Mouse (Mus musculus): ENCODE data around the gene Tyms.

Tyms gene

DNA sequence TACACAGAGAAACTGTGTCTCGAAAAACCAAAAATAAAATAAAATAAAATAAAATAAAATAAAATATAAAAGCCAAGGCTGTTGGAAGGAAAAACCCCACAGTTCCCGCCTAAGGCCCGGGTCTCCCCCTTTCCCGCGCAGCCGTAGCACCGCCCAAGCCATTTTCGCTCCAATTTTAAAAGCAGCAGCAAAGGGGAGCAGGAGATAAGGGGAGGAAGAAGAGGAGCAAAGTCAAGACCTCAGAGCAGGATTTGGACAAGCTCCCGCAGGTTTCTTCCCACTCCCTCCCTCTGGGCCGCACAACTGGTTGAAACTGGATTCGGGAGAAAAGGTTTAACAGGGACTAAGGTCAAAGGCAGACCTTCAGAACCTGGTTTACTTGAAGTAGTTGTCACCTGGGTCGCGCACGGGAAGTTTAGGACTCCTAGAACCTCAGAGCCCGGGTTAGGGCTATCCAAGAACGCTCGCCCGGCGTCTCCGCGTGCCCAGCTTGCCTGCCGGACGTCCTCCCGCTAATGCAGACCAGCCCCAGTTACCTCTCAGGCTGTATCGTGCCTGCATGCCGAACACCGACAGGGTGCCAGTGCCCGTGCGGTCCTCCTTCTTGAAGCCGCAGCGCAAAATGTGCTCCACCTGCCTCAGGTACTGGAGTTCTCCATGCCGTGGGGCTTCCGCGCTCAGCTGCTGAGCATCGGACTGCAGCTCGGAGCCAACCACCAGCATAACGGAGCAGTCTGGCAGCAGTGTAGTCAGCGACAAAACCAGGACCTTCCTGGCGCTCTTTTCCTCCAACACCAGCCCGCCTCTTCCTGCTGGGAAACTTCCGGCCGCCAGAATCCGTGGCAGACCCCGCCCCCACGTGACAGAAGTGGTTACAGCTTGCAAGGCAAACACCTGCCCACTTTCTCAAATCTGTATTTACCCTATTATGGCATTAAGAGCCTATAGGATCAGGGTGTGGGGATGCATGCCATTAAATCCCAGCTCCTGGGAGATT, at the start of gene Tyms:
TSS of gene Tyms (minus strand) at position 793 of the 997 bp plus-strand sequence.
- no peaks in the 10 kb centered on the region for H3K36me3 ChIP-seq (ENCODE audit: control insufficient read depth, insufficient read depth, low read length, poor library complexity, severe bottlenecking)
- DNase-seq (ENCODE audit: low read depth, low spot score), result peak; percentile 44
- H3K27me3 ChIP-seq (ENCODE audit: control insufficient read depth, insufficient read depth, low read length, poor library complexity, severe bottlenecking), result no peaks in the 10 kb centered on the region

DNA sequence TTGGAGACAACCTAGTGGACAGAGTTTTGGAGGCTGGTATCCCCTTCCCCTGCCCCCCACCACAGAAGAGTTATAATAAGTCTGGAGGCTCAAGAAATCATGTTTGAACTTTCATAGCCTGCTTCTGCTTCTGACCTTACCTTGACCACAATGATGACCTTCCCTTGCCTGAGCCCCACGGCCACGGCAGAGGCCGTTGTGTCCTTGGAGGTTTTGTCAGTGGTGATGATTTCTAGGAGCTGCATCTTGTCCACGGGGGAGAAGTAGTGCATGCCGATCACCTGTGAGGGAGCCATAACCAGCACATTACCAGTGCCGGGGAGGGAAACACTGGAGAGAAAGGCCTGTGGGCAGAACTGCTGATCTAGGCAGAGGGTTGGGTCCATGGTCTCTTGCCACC, 49.1 kb upstream of the Tyms start:
- peaks cover 8% of the 10 kb centered on the region for H3K36me3 ChIP-seq (ENCODE audit: control insufficient read depth, insufficient read depth, low read length, poor library complexity, severe bottlenecking)
- no peak for DNase-seq (ENCODE audit: low read depth, low spot score)
- no peaks in the 10 kb centered on the region for H3K27me3 ChIP-seq (ENCODE audit: control insufficient read depth, insufficient read depth, low read length, poor library complexity, severe bottlenecking)

DNA sequence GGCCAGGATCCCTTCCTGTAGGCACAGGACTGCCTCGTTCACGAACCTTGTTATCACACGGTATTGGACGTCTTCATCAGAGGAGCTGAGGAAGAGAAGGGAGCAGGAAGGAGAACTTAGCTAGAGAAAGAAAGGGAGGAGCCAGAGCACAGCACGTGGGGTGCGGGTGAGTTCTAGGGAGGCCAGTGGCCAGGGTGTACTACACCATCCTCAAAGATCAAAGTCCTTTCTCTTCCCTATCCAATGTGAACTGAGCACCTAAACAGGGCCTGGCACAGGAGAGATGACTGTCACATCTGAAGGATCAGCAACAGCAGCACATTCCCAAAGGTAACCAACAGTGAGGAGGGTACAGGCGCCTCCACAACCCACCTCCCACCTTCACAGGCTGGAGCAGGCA, 46.7 kb upstream of the Tyms start:
- DNase-seq (ENCODE audit: low read depth, low spot score), result no peak
- Histone ChIP-seq H3K27me3 (ENCODE audit: control insufficient read depth, insufficient read depth, low read length, poor library complexity, severe bottlenecking) (no peaks in the 10 kb centered on the region), H3K36me3 (ENCODE audit: control insufficient read depth, insufficient read depth, low read length, poor library complexity, severe bottlenecking) (peaks cover 8% of the 10 kb centered on the region)

DNA sequence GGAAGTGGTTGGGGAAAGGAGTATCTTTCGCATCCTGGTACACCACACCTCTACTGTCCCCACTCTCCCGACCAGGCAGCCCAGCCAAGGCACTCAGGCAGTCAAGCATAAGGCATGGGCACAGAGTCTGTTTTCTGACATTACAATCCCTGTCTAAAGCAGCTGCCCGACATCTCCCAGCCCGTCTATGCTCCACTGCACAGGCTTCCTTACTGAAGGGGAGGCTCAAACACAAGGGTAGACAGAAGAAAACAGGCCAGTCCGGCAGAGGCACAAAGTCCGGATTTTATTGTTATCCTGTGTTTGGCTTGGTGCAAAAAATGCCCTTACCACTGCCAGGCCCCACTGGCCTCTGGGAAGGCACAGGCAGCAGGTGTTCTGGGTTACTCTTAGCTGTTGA, 45.7 kb upstream of the Tyms start:
- Histone ChIP-seq H3K27me3 (ENCODE audit: control insufficient read depth, insufficient read depth, low read length, poor library complexity, severe bottlenecking) (no peaks in the 10 kb centered on the region), H3K36me3 (ENCODE audit: control insufficient read depth, insufficient read depth, low read length, poor library complexity, severe bottlenecking) (peaks cover 5% of the 10 kb centered on the region)
- no peak for DNase-seq (ENCODE audit: low read depth, low spot score)

DNA sequence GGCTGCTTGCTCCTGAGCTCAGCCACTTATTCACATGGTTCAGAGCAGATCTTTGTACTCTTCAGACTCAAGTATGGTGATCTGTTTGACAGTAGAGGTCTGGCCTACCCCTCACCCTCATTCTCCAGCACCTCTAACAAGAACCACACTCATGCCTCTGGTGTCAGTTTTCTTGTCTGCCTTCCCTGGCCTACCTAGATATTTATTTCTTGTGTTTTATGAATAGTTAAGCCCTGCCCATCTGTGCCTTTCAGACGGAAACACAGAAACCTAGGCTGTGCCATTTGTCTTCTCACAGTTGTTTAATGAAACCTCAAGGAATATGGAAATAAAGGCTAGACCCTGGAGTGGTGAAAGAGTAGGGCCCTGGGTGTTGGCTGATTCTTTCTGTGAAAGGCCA, 44.6 kb upstream of the Tyms start:
- Histone ChIP-seq H3K27me3 (ENCODE audit: control insufficient read depth, insufficient read depth, low read length, poor library complexity, severe bottlenecking) (no peaks in the 10 kb centered on the region), H3K36me3 (ENCODE audit: control insufficient read depth, insufficient read depth, low read length, poor library complexity, severe bottlenecking) (peaks cover 4% of the 10 kb centered on the region)
- no peak for DNase-seq (ENCODE audit: low read depth, low spot score)

DNA sequence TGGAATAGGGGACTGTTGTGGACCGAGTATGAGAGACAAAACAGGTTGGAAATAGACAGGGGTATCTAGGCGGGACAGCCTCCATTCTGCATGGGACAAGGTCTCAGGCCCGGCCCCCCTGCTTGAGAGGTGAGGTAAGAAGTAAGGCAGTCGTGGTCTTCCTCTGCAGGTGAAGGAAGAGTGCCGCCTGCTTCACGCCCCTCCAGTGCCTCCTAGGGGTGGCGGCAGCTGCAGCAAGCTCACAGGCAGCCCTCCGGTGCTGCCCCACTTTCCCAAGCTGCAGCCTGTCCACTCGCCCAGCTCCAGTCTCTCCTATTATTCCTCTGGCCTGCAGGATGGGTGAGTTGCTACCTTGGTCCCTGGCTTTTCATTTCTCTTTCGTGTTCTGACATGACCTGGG, 42.3 kb upstream of the Tyms start:
- no peak for DNase-seq (ENCODE audit: low read depth, low spot score)
- peaks cover 4% of the 10 kb centered on the region for H3K36me3 ChIP-seq (ENCODE audit: control insufficient read depth, insufficient read depth, low read length, poor library complexity, severe bottlenecking)
- no peaks in the 10 kb centered on the region for H3K27me3 ChIP-seq (ENCODE audit: control insufficient read depth, insufficient read depth, low read length, poor library complexity, severe bottlenecking)

DNA sequence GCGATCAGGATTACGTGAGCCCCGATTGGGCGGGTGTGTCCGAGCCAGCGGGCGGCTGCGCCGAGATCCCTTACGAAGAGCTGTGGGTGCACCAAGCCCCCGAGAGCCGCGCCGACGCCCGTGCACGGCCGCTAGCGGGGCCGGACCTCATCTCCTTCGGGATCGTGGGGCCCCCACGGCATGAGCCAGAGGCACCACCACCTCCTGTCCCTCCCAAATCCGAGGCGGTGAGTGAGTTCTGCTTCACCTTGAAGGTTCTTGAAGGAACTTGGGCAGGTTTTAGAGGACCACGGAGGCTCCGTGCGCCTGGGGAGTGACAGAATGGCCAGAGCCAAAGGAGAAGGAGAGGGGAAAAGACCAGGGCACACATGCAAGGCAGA, 41.3 kb upstream of the Tyms start:
- Histone ChIP-seq H3K36me3 (ENCODE audit: control insufficient read depth, insufficient read depth, low read length, poor library complexity, severe bottlenecking) (no peaks in the 10 kb centered on the region; the same call in none of the 2 replicates), H3K27me3 (ENCODE audit: control insufficient read depth, insufficient read depth, low read length, poor library complexity, severe bottlenecking) (no peaks in the 10 kb centered on the region)
- DNase-seq (ENCODE audit: low read depth, low spot score), result no peak

DNA sequence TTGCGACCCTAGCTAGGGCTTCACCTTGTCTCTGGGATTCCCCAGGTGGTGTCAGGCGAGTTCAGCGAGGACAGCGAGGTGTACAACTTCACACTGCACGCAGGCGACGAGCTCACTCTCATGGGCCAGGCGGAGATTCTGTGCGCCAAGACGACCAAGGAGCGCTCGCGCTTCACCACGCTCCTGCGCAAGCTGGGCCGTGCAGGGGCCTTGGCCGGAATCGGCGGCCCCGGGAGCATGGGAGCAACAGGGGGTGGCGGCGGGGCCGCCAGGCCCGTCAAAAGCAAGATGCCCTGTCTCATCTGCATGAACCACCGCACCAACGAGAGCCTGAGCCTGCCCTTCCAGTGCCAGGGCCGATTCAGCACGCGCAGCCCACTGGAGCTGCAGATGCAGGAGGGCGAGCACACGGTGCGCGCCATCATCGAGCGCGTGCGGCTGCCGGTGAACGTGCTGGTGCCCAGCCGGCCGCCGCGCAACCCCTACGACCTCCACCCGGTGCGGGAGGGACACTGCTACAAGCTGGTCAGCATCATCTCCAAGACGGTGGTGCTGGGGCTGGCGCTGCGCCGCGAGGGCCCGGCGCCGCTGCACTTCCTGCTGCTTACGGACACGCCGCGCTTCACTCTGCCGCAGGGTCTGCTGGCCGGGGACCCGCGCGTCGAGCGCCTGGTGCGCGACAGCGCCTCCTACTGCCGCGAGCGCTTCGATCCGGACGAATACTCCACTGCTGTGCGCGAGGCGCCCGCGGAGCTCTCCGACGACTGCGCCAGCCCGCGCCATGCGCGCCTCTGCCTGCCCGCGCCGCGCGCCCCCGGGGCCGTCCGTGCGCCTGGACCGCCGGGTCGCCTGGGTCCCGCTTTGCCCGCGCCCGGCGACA, 40.7 kb upstream of the Tyms start:
- H3K27me3 ChIP-seq (ENCODE audit: control insufficient read depth, insufficient read depth, low read length, poor library complexity, severe bottlenecking), result no peaks in the 10 kb centered on the region
- H3K36me3 ChIP-seq (ENCODE audit: control insufficient read depth, insufficient read depth, low read length, poor library complexity, severe bottlenecking), result no peaks in the 10 kb centered on the region; the same call in none of the 2 replicates
- DNase-seq (ENCODE audit: low read depth, low spot score), result peak; percentile 70

DNA sequence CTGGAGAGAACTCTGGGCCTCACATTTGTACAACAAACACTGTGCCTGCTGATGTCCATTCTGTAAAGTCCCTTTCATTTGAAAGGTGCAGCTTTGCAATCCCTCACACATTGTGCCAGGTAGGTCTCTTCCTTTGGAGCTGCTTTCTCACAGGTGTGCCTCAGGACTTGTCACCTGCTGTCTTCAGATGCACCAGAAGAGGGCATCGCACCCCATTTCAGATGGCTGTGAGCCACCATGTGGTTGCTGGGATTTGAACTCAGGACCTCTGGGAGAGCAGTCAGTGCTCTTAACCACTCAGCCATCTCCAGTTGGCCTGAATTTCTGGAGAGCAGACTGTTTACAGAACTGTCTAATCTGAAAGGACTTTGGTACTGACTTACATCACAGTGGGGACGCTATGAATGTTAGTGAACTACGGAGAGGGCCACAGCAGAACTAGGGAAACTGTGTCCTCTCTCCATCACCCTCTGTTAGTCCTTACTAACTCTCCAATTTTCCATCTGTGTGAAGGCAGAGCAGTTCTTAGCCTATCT, 39.2 kb upstream of the Tyms start:
- H3K27me3 ChIP-seq (ENCODE audit: control insufficient read depth, insufficient read depth, low read length, poor library complexity, severe bottlenecking), result no peaks in the 10 kb centered on the region
- H3K36me3 ChIP-seq (ENCODE audit: control insufficient read depth, insufficient read depth, low read length, poor library complexity, severe bottlenecking), result no peaks in the 10 kb centered on the region
- DNase-seq (ENCODE audit: low read depth, low spot score), result peak; percentile 16

DNA sequence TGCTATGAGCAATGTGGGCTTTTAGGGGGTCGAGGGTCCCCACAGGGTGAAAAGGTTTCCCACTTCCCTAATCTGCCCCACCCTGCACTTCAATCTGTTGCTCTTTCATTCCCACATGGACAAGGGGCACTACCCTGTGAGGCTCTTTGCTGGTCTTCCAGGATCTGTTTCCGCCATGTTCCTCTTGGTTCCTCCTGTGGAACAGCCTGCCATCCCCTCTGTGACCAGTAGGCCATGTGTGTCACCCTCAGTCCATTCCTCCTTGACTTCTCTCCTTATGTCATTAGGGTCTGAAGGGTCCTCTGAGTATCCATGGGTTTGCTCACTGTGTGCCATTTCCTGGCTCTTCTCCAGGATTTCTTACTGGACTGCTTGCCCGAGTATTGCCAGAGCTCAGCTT, 38.4 kb upstream of the Tyms start:
- no peak for DNase-seq (ENCODE audit: low read depth, low spot score)
- H3K27me3 ChIP-seq (ENCODE audit: control insufficient read depth, insufficient read depth, low read length, poor library complexity, severe bottlenecking), result no peaks in the 10 kb centered on the region
- no peaks in the 10 kb centered on the region for H3K36me3 ChIP-seq (ENCODE audit: control insufficient read depth, insufficient read depth, low read length, poor library complexity, severe bottlenecking)

DNA sequence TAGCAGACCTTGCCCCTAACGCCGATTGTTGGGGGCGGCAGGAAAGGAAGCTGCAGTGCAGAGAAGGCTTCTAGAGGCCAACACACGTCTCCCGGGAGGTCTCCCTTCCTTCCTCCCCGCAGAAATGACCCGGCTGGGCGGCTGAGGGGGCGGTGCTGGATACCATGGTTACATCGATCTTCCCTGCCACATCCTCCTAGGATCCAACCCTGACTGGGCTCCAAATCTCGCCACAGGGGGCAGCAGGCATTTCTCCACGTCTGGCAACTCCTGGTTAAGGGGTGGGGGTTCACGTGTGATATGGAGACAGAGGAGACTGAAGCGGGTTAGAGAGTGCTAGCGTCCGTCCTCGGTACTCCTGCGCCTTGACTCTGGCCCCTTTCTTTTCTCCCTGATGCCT, 37.7 kb upstream of the Tyms start:
- H3K27me3 ChIP-seq (ENCODE audit: control insufficient read depth, insufficient read depth, low read length, poor library complexity, severe bottlenecking), result no peaks in the 10 kb centered on the region
- H3K36me3 ChIP-seq (ENCODE audit: control insufficient read depth, insufficient read depth, low read length, poor library complexity, severe bottlenecking), result no peaks in the 10 kb centered on the region
- DNase-seq (ENCODE audit: low read depth, low spot score), result no peak

DNA sequence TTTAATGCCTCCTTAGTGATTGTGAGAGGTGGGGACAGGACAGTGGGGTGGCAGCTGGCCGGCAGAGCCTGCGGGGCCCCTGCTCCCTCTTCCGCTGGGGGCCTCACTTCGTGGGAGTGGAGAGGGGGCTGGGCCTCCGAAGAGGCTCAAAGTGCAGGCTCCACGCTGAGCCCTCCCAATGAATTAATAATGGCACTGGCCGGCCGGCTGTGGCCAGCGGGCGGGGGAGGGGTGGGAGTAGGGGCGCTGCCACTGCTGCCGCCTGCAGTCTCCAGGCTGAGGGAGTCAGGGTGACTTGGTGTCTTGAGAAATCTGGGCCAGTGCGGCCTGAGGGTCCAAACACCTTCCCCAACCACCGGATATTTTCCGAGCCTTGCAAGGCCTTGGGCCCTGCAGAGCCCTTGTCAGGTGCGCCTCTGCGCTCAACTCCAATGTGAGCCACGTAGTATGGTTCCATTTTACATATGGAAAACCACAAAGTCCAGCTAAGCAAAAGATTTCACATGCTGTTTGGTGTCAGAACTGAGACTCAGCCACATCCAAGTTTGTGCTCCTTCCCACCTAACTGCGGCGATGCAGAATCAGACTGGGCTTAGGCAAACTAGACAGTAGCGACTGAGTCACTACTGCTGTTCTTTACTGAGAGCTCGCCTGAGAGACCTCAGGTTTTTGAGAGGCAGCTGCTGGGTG, 37.1 kb upstream of the Tyms start:
- Histone ChIP-seq H3K36me3 (ENCODE audit: control insufficient read depth, insufficient read depth, low read length, poor library complexity, severe bottlenecking) (no peaks in the 10 kb centered on the region), H3K27me3 (ENCODE audit: control insufficient read depth, insufficient read depth, low read length, poor library complexity, severe bottlenecking) (no peaks in the 10 kb centered on the region)
- no peak for DNase-seq (ENCODE audit: low read depth, low spot score)

DNA sequence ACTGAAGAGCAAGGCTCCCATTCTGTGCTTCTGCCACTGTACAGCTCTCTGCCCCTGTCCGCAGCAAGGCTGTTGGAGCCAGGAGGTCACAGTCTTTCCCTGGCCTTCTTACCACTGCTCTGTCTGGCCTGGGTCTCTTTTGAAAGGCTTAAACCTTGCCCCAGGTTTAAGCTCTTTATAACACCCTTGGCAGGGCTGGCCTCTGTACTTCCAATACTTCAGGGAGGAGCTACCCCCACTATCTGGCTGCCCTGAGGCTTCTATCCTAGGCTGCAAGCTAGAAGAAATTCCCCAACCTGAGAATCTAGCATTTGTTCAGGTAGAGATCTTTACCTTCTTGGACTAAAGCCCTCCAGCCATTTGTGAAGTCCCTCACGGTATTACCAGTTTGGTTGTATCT, 36.5 kb upstream of the Tyms start:
- no peak for DNase-seq (ENCODE audit: low read depth, low spot score)
- Histone ChIP-seq H3K27me3 (ENCODE audit: control insufficient read depth, insufficient read depth, low read length, poor library complexity, severe bottlenecking) (no peaks in the 10 kb centered on the region), H3K36me3 (ENCODE audit: control insufficient read depth, insufficient read depth, low read length, poor library complexity, severe bottlenecking) (no peaks in the 10 kb centered on the region)

DNA sequence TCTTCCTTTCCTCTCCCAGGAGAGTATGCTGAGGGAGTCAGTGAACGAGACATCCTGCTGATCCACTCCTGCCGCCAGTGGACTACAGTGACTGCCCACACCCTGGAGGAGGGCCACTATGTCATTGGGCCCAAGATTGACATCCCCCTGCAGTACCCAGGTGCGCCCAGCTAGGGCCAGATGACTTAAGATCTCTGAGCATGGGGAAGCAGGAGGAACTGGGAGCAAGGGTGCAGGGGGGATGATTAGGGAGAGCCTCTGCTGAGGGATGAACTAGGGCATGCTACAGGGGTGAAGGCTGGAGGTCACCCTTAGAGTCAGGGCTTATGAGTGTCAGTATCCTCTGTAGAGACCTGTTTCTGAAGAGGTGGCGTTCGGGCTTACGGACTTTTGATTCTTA, 34.8 kb upstream of the Tyms start:
- H3K36me3 ChIP-seq (ENCODE audit: control insufficient read depth, insufficient read depth, low read length, poor library complexity, severe bottlenecking), result no peaks in the 10 kb centered on the region

More for the DNA sequence above, 34.8 kb upstream of the Tyms start:
- H3K27me3 ChIP-seq (ENCODE audit: control insufficient read depth, insufficient read depth, low read length, poor library complexity, severe bottlenecking), result no peaks in the 10 kb centered on the region
- no peak for DNase-seq (ENCODE audit: low read depth, low spot score)

Measured in splenic B cell, adult 2 months (primary cell).